Mouse (Mus musculus): ENCODE data around the gene Mmd. TPM values are rescaled to one million over a fixed set of nuclear protein-coding genes. Genes with fewer than 3 reads are reported as not detected.

Gene Mmd
- polyA plus RNA-seq, 1 experiment from 2014 or later = 47.7 TPM

GRCm38 (mm10) chr11:90286550-90287154, 37.4 kb downstream of the Mmd start:
- Histone ChIP-seq H3K9me3 (ENCODE audit: control insufficient read depth, low read length) (no peaks in the 10 kb centered on the region), H3K4me3 (ENCODE audit: low read length) (no peak overlapping the region), H3K36me3 (ENCODE audit: control insufficient read depth, insufficient read depth, low read length) (no peaks in the 10 kb centered on the region), H3K27ac (ENCODE audit: low read length) (no peak overlapping the region), H3K4me2 (ENCODE audit: low read depth, low read length) (no peak overlapping the region), H3K4me1 (ENCODE audit: control insufficient read depth, insufficient read depth, low read length) (no peaks in the 10 kb centered on the region), H3K9ac (ENCODE audit: low read depth, low read length) (no peak overlapping the region), H3K27me3 (replicated peaks; ENCODE audit: control insufficient read depth, insufficient read depth, low read length) (no peaks in the 10 kb centered on the region)
- no peak for ATAC-seq
- 76% methylated on average over 6 of the region's 6 CpGs for WGBS

GRCm38 (mm10) chr11:90291156-90291555, 41.9 kb downstream of the Mmd start:
- ATAC-seq = no peak
- no peak overlapping the region for H3K9ac ChIP-seq (ENCODE audit: low read depth, low read length)

GRCm38 (mm10) chr11:90292766-90293165, 43.5 kb downstream of the Mmd start:
- no peak overlapping the region for H3K4me3 ChIP-seq (ENCODE audit: low read length)
- no peaks in the 10 kb centered on the region for H3K4me1 ChIP-seq (ENCODE audit: control insufficient read depth, insufficient read depth, low read length)
- H3K27ac ChIP-seq (ENCODE audit: low read length) = no peak overlapping the region
- no peak overlapping the region for H3K9ac ChIP-seq (ENCODE audit: low read depth, low read length)
- no peak for ATAC-seq
- no peaks in the 10 kb centered on the region for H3K27me3 ChIP-seq (replicated peaks; ENCODE audit: control insufficient read depth, insufficient read depth, low read length)
- no peaks in the 10 kb centered on the region for H3K36me3 ChIP-seq (ENCODE audit: control insufficient read depth, insufficient read depth, low read length)
- no peak overlapping the region for H3K4me2 ChIP-seq (ENCODE audit: low read depth, low read length)
- H3K9me3 ChIP-seq (ENCODE audit: control insufficient read depth, low read length) = no peaks in the 10 kb centered on the region

More at GRCm38 (mm10) chr11:90291156-90291555, 41.9 kb downstream of the Mmd start:
- Histone ChIP-seq H3K36me3 (ENCODE audit: control insufficient read depth, insufficient read depth, low read length) (no peaks in the 10 kb centered on the region), H3K4me1 (ENCODE audit: control insufficient read depth, insufficient read depth, low read length) (no peaks in the 10 kb centered on the region), H3K4me3 (ENCODE audit: low read length) (no peak overlapping the region), H3K9me3 (ENCODE audit: control insufficient read depth, low read length) (no peaks in the 10 kb centered on the region), H3K27me3 (replicated peaks; ENCODE audit: control insufficient read depth, insufficient read depth, low read length) (no peaks in the 10 kb centered on the region), H3K4me2 (ENCODE audit: low read depth, low read length) (no peak overlapping the region), H3K27ac (ENCODE audit: low read length) (no peak overlapping the region)
- WGBS = 75% methylated on average over 4 of the region's 4 CpGs

GRCm38 (mm10) chr11:90294622-90295021, 45.4 kb downstream of the Mmd start:
- H3K27me3 ChIP-seq (replicated peaks; ENCODE audit: control insufficient read depth, insufficient read depth, low read length) = no peaks in the 10 kb centered on the region
- no peak overlapping the region for H3K4me3 ChIP-seq (ENCODE audit: low read length)
- H3K4me2 ChIP-seq (ENCODE audit: low read depth, low read length) = no peak overlapping the region
- H3K9me3 ChIP-seq (ENCODE audit: control insufficient read depth, low read length) = no peaks in the 10 kb centered on the region
- no peaks in the 10 kb centered on the region for H3K4me1 ChIP-seq (ENCODE audit: control insufficient read depth, insufficient read depth, low read length)
- ATAC-seq = no peak
- no peaks in the 10 kb centered on the region for H3K36me3 ChIP-seq (ENCODE audit: control insufficient read depth, insufficient read depth, low read length)
- H3K9ac ChIP-seq (ENCODE audit: low read depth, low read length) = no peak overlapping the region
- WGBS = 87% methylated on average over 2 of the region's 2 CpGs
- no peak overlapping the region for H3K27ac ChIP-seq (ENCODE audit: low read length)

- H3K9ac ChIP-seq (ENCODE audit: low read depth, low read length) = no peak overlapping the region
- H3K27ac ChIP-seq (ENCODE audit: low read length) = no peak overlapping the region
- no peak overlapping the region for H3K4me2 ChIP-seq (ENCODE audit: low read depth, low read length)
- no peak overlapping the region for H3K4me3 ChIP-seq (ENCODE audit: low read length)
- no peaks in the 10 kb centered on the region for H3K27me3 ChIP-seq (replicated peaks; ENCODE audit: control insufficient read depth, insufficient read depth, low read length)
- H3K9me3 ChIP-seq (ENCODE audit: control insufficient read depth, low read length) = no peaks in the 10 kb centered on the region
- WGBS = 92% methylated on average over 5 of the region's 5 CpGs
- ATAC-seq = no peak
- H3K4me1 ChIP-seq (ENCODE audit: control insufficient read depth, insufficient read depth, low read length) = no peaks in the 10 kb centered on the region
- H3K36me3 ChIP-seq (ENCODE audit: control insufficient read depth, insufficient read depth, low read length) = no peaks in the 10 kb centered on the region
Observed at GRCm38 (mm10) chr11:90306067-90306466, 56.8 kb downstream of the Mmd start.

GRCm38 (mm10) chr11:90306993-90307392, 57.7 kb downstream of the Mmd start:
- Histone ChIP-seq H3K27me3 (replicated peaks; ENCODE audit: control insufficient read depth, insufficient read depth, low read length) (no peaks in the 10 kb centered on the region), H3K4me3 (ENCODE audit: low read length) (no peak overlapping the region), H3K9ac (ENCODE audit: low read depth, low read length) (no peak overlapping the region), H3K9me3 (ENCODE audit: control insufficient read depth, low read length) (no peaks in the 10 kb centered on the region), H3K27ac (ENCODE audit: low read length) (no peak overlapping the region), H3K4me2 (ENCODE audit: low read depth, low read length) (no peak overlapping the region), H3K4me1 (ENCODE audit: control insufficient read depth, insufficient read depth, low read length) (no peaks in the 10 kb centered on the region), H3K36me3 (ENCODE audit: control insufficient read depth, insufficient read depth, low read length) (no peaks in the 10 kb centered on the region)
- no peak for ATAC-seq
- 57% methylated on average over 6 of the region's 6 CpGs for whole genome bisulfite sequencing

GRCm38 (mm10) chr11:90314606-90315005, 65.3 kb downstream of the Mmd start:
- no peak overlapping the region for H3K9ac ChIP-seq (ENCODE audit: low read depth, low read length)
- H3K36me3 ChIP-seq (ENCODE audit: control insufficient read depth, insufficient read depth, low read length) = no peaks in the 10 kb centered on the region
- H3K4me1 ChIP-seq (ENCODE audit: control insufficient read depth, insufficient read depth, low read length) = no peaks in the 10 kb centered on the region
- H3K9me3 ChIP-seq (ENCODE audit: control insufficient read depth, low read length) = no peaks in the 10 kb centered on the region
- no peak for ATAC-seq
- H3K27ac ChIP-seq (ENCODE audit: low read length) = no peak overlapping the region
- no peaks in the 10 kb centered on the region for H3K27me3 ChIP-seq (replicated peaks; ENCODE audit: control insufficient read depth, insufficient read depth, low read length)
- no peak overlapping the region for H3K4me2 ChIP-seq (ENCODE audit: low read depth, low read length)
- 90% methylated on average over 3 of the region's 3 CpGs for WGBS
- no peak overlapping the region for H3K4me3 ChIP-seq (ENCODE audit: low read length)

GRCm38 (mm10) chr11:90317482-90317881, 68.2 kb downstream of the Mmd start:
- 19% methylated on average over 4 of the region's 4 CpGs for WGBS
- Histone ChIP-seq H3K36me3 (ENCODE audit: control insufficient read depth, insufficient read depth, low read length) (no peaks in the 10 kb centered on the region), H3K4me1 (ENCODE audit: control insufficient read depth, insufficient read depth, low read length) (no peaks in the 10 kb centered on the region), H3K27ac (ENCODE audit: low read length) (no peak overlapping the region), H3K4me2 (ENCODE audit: low read depth, low read length) (no peak overlapping the region), H3K9me3 (ENCODE audit: control insufficient read depth, low read length) (no peaks in the 10 kb centered on the region), H3K27me3 (replicated peaks; ENCODE audit: control insufficient read depth, insufficient read depth, low read length) (no peaks in the 10 kb centered on the region), H3K4me3 (ENCODE audit: low read length) (no peak overlapping the region), H3K9ac (ENCODE audit: low read depth, low read length) (no peak overlapping the region)
- no peak for ATAC-seq

GRCm38 (mm10) chr11:90320922-90321321, 71.7 kb downstream of the Mmd start:
- no peaks in the 10 kb centered on the region for H3K36me3 ChIP-seq (ENCODE audit: control insufficient read depth, insufficient read depth, low read length)
- no peak overlapping the region for H3K4me2 ChIP-seq (ENCODE audit: low read depth, low read length)
- no peak for ATAC-seq
- H3K9me3 ChIP-seq (ENCODE audit: control insufficient read depth, low read length) = no peaks in the 10 kb centered on the region
- H3K4me3 ChIP-seq (ENCODE audit: low read length) = no peak overlapping the region
- H3K4me1 ChIP-seq (ENCODE audit: control insufficient read depth, insufficient read depth, low read length) = no peaks in the 10 kb centered on the region
- H3K27ac ChIP-seq (ENCODE audit: low read length) = no peak overlapping the region
- WGBS = 61% methylated on average over 7 of the region's 7 CpGs
- no peaks in the 10 kb centered on the region for H3K27me3 ChIP-seq (replicated peaks; ENCODE audit: control insufficient read depth, insufficient read depth, low read length)
- no peak overlapping the region for H3K9ac ChIP-seq (ENCODE audit: low read depth, low read length)

- Histone ChIP-seq H3K9ac (ENCODE audit: low read depth, low read length) (no peak overlapping the region), H3K27ac (ENCODE audit: low read length) (no peak overlapping the region), H3K4me2 (ENCODE audit: low read depth, low read length) (no peak overlapping the region), H3K4me1 (ENCODE audit: control insufficient read depth, insufficient read depth, low read length) (no peaks in the 10 kb centered on the region), H3K36me3 (ENCODE audit: control insufficient read depth, insufficient read depth, low read length) (no peaks in the 10 kb centered on the region), H3K27me3 (replicated peaks; ENCODE audit: control insufficient read depth, insufficient read depth, low read length) (no peaks in the 10 kb centered on the region), H3K4me3 (ENCODE audit: low read length) (no peak overlapping the region), H3K9me3 (ENCODE audit: control insufficient read depth, low read length) (no peaks in the 10 kb centered on the region)
- no peak for ATAC-seq
- WGBS = 82% methylated on average over 3 of the region's 3 CpGs
Observed at GRCm38 (mm10) chr11:90324597-90324996, 75.3 kb downstream of the Mmd start.

Data from intestine, embryonic 16.5 days (tissue).